Mouse (Mus musculus) neutrophil, adult 5-6 weeks (primary cell): ENCODE data around the gene Smyd4. TPM values are rescaled to one million over a fixed set of nuclear protein-coding genes. Genes with fewer than 3 reads are reported as not detected.

ENCODE experiments used
- ATAC-seq: fragments of 151-379, 151-347 bp; 2 replicates; pipeline ENCODE4 v1.8.0; 2017; ENCODE audit warnings: mild to moderate bottlenecking, moderate TSS enrichment; ENCODE audit not compliant: insufficient number of reproducible peaks, poor library complexity, low FRiP score, severe bottlenecking; ENCODE audit errors: extremely low read depth
- total RNA-seq: library from RNA; stranded (forward); fragments of 200-1000 nt; gene quantifications from 2 replicates; pipeline ENCODE4 v1.2.3, GENCODE M21; 2017

The Smyd4 gene
- 13.8 and 14.0 TPM in 2 replicates for total RNA-seq

DNA sequence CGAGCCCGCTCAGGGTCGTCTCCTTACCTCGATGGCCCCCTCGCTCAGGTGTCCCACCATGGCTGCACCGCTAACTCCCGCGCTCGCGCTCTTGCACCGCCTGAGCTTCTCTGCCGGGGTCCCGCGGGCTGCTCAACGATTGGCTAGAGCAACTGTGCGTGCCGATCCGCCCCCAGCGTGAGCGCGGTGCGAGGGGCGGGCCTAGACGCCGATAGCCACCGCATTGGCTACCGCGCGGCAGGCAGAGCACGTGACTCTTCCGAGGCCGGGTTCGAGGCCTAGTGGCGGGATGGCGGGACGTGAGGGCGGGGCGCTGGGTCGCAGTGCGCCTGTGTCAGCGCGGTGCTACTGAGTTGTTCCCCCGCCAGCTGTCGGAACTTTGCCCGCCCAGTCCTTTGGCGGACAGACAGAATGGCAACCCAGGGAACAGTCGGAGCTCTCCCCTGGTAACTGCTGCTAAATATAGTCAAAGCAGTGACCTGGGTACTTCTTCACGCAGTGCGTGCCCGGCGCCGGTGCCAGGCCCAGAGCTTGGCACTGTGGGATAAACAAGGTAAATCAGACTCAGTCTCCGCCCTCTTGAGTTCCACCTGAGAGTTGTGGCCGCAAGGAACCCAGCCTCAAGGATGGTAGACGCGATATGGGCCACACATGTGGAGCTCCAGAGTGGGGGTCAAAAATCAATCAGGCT, at the start of gene Smyd4, which contains the start of gene Rpa1:
TSS of gene Smyd4 (plus strand) at position 235 of the 691 bp plus-strand sequence.
TSS of gene Rpa1 (minus strand) at position 126 of the 691 bp plus-strand sequence.
- peak; percentile 94 for ATAC-seq

DNA sequence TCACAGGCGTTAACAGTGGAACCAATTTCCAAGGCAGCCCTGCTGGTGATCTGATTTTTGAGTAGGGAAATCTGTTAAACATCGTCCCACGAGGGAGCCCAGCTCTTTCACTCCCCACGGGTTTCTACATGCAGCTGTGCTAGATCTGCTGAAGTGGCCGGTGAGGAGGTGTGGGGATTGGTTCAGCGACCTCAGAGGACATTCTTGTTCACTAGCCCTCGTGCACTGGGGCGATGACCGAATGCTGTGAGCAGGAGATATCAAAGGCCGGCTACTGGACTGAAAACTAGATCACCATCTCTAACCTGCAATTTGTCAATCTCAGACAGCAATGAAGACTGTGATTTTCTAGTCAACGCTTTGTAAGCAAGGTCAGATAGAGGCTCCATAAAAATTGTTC, 49.7 kb upstream of the Smyd4 start:
- no peak for ATAC-seq

GRCm38 (mm10) chr11:75299786-75300185, 48.4 kb upstream of the Smyd4 start:
- no peak for ATAC-seq

- no peak for ATAC-seq
Measured at GRCm38 (mm10) chr11:75300954-75301353, 47.3 kb upstream of the Smyd4 start.

GRCm38 (mm10) chr11:75304797-75305196, 43.4 kb upstream of the Smyd4 start:
- no peak for ATAC-seq

- ATAC-seq: no peak
Measured at GRCm38 (mm10) chr11:75308650-75309049, 39.6 kb upstream of the Smyd4 start.

GRCm38 (mm10) chr11:75310813-75311212, 37.4 kb upstream of the Smyd4 start:
- ATAC-seq: no peak

DNA sequence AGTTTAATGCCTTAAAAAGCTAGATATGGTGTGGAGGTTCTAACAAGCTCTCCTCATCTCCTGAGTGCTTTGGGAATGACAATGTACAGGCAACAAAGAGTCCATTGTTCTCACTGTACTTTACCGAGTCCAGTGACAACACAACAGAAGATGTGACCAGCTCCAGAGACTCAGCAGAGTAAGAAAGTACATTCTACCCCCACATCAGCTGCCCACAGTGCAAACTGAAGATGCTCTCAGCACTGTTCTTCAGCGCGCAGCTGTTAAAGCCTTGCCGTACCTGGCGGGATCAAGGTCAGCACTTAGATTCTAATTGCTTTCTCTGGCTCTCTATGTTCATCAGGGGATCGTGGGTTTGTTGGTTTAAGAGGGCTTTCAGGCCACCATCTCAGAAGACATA, 36.5 kb upstream of the Smyd4 start:
- ATAC-seq: no peak

GRCm38 (mm10) chr11:75313834-75314233, 34.4 kb upstream of the Smyd4 start:
- ATAC-seq: no peak

- peak; percentile 48; the same call in 1 of the 2 replicates for ATAC-seq
Measured at GRCm38 (mm10) chr11:75318351-75319221, 29.6 kb upstream of the Smyd4 start.

GRCm38 (mm10) chr11:75319246-75319645, 29.0 kb upstream of the Smyd4 start:
- ATAC-seq: no peak

- ATAC-seq: no peak
Measured at GRCm38 (mm10) chr11:75323326-75323737, 24.9 kb upstream of the Smyd4 start.

DNA sequence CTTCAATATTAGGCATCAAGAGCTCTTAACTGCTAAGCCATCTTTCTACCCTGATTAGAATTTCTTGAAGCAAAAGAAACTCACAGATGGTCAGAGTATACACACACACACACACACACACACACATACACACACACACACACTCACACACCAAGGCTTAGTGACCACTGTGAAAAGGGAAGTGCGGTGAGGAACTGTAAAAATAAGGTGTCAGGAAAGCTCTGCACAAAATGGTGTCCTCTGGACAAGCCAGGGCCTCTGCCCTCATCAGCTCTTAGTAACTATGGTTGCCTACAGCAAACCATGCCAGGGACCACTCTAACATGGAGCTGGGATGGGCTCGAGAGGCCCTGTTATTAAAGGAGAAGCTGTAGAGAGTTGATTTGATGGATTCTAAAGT, 23.8 kb upstream of the Smyd4 start:
- no peak for ATAC-seq

GRCm38 (mm10) chr11:75325116-75325968, 22.9 kb upstream of the Smyd4 start:
- no peak for ATAC-seq

DNA sequence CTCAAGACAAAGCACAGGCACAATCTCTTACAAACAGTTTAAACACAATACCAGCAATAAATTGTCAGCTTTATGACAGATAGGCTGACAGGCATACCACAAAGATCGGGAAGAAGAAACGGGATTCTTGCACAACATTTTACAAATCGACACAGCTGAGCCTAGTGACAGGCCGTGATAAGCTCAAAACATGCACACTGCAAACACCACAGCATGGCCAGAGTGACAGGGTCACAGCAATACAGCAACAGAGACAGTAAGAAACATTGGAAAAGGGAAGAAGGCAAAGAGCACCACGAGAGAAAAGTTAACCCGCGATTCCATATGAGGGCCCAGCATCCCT, 22.3 kb upstream of the Smyd4 start:
- no peak for ATAC-seq

DNA sequence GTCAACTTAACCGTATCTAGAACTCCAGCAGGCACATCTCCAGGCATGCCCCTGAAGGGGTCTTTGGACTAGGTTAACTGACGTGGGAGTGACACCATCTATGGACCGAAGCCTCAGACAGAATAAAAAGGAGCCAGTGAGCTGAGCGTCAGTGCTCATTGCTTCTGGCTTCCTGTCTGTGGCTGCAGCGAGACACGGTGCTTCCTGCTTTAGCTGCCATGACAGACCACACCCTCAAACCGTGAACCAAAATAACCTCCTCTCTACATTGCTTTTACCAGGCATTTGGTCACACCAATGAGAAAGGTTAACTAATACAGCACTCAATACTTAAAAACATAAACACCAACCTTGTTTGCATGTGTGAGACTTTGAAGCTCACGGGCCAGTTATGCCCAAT, 11.6 kb upstream of the Smyd4 start:
- peak; percentile 88 for ATAC-seq

- ATAC-seq: peak; percentile 41; the same call in 1 of the 2 replicates
Measured at GRCm38 (mm10) chr11:75337246-75337645, 11.0 kb upstream of the Smyd4 start.

- ATAC-seq: no peak
Measured at GRCm38 (mm10) chr11:75340076-75340475, 8.2 kb upstream of the Smyd4 start.

- no peak for ATAC-seq
Measured at GRCm38 (mm10) chr11:75340698-75341345, 7.4 kb upstream of the Smyd4 start.
